Mouse (Mus musculus): ENCODE data around the gene Map7. TPM values are rescaled to one million over a fixed set of nuclear protein-coding genes. Genes with fewer than 3 reads are reported as not detected.

Map7 gene
- total RNA-seq, 1 experiment from 2014 or later = 23.4 TPM

DNA sequence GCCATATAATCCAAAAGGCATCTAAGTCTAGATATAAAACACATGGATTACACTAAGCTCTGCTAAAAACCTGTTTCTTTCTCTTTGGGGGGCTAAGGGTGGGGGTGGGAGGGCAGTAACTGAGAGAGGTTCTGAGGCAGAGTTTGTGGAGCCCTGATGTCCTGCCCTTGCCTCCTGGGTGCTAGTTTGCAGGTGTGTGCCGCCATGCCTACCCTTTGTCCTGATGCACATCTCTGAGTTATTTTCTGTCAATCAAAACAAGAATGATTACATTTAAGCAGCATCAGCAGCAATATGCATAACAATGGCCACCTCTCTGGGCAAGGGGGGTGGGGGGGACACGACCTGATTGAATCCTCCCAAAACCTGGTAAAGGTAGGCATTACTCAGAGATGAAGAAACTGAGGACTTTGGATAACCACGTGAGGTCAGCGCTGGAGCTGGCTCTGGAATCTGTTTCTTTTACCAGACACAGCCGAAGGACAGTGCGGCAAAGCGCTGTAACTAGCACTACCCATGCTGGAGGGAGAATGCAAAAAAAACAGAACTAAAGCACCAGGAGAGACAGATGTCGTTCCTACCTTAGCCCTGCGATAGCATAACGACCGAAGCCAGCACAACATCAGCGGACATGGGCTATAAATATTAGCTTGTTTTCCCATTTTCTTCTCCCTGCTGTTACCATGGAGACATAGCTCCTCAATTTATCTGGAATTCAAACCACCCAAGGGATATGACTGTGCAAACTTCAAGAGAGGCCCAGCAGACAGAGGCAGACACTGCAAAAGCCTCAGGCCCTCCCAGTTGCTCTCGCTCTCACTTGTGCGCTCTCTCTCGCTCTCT, 137.9 kb downstream of the Map7 start:
- DNase-seq = no peak

DNA sequence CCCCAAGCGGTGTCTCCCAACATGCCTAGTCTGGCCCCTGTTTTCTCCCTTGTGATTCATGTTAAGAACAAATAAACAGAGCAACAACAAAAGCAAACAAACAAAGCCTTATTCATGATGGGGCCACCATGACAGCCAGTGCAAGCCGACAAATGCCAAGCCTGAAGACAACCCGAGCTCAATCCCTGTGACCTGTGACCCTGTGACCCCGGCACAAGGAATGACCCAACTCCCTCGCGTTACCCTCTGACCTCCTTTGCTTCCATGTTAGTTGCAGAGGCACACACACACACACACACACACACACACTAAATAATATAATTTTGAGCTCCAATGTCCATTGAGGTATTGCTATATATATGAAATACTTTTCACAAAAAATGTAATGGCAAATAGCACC, 139.1 kb downstream of the Map7 start:
- DNase-seq = no peak

DNA sequence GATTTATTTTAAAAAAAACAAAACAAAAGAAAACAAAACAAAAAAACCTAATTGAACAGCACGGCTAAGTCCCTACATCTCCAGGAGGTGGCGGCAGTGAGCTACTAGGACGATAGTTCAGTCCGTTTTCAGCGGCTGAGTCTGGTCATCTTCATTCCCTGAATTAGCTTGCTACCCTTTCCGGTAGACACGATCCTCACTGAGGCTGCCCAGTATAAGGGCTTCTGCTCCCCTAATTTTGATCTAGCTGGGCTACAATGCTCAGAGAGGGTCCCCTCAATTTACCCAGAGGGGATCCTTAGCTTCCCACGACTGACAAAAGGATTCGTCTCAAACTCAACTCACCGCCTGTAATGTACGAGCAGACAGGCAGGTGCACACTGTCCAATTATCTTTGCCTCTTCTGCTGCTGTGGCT, 142.2 kb downstream of the Map7 start:
- DNase-seq = peak; percentile 85

DNA sequence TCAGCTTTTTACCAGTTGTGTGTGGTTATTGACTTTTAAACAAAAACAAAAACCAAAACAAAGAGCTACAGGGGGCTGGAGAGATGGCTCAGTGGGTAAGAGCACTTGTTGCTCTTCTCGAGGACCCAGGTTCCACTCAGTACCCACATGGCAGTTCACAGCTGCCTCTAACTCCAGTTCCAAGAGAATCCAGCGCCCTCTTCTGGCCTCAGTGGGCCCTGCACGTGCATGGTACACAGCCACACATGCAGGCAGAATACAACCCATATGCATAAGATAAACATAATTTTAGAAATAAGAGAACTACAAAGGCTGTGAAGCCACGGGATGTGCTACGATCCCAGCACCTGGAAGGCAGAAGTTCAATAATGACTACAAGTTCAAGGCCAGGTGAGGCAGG, 147.7 kb downstream of the Map7 start:
- DNase-seq = no peak

DNA sequence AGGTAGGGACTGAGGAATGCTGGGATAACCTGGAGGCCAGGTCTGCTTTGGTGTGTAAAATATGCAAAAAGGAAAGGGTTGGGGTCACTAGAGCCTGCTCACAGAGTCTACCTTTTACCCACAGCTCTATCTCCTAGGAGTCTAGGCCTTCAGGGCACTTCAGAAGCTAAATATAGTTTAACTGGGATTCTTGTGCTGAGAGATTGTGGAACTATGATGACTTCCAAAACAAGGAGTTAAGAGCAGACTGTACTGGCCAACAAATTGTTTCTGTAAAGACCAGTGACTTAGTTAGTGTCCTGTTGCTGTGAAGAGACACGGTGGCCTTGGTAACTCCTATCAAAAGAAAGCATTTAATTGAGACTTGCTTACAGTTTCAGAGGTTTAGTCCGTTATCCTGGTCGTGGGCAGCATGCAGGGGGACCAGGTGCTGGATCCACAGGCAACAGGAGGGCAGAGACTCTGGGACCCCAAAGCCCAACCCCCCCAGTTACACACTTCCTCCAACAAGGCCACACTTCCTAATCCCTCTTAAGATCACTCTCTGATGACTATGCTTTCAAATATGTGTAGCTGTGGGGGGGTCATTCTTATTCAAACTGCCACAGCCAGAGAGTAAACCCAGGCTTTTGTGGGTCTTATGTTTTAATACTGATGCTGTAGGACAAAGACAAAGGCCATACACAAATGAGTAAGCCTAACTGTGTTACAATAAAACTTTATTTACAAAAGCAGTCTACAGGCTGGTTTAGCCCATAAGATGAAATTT, 150.1 kb downstream of the Map7 start:
- no peak for DNase-seq

DNA sequence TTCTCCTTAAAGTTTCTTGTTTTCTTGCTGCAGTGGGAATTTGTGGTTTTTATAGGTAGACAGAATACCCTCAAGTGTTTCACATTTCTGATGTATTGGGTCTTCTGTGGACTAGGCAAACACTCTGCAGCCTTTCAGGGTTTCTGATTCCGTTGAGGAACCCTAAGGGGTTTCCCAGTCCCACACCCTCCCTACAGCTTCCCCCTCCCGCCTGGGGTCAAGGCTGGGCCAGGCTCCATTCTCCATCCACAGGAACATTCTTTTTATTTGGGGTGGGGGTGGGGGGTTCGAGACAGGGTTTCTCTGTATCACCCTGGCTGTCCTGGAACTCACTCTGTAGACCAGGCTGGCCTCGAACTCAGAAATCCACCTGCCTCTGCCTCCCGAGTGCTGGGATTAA, 150.8 kb downstream of the Map7 start:
- DNase-seq = no peak

DNA sequence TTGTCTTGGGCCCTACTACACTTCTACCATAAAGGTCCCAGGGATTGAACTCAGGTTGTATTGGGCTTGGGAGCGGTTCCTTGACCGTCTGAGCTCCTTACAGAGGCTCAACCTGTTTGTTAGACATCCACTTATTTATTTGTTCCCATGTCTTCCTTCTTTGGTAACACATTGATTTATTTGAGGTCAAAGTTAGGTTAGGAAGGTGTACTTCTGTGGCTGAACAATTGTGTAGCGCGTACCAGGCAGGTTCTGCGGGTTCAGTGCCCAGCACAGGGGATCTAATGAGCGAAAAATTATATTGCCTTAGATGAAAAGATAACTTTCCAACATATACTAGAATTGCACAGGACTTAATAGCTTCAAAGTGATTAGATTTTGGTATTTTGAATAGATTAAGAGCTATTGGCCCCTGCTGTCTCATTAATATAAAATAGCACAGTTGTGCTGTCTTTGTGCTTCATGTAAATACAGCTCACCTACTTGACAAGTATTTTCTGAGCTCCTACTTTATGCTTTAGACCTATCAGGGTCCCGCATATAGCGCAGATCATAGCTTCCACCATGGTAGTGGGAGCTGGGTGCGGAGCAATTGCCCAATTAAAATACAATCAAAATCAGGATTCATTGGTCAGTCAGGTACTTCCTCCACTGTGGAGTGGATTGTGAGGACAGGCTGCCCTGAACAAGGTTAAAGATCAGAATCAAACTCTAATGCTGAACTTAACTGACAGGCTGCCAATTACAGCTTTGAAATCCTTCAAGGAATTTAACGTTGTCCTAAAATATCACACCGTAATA, 162.9 kb downstream of the Map7 start:
- no peak for DNase-seq

DNA sequence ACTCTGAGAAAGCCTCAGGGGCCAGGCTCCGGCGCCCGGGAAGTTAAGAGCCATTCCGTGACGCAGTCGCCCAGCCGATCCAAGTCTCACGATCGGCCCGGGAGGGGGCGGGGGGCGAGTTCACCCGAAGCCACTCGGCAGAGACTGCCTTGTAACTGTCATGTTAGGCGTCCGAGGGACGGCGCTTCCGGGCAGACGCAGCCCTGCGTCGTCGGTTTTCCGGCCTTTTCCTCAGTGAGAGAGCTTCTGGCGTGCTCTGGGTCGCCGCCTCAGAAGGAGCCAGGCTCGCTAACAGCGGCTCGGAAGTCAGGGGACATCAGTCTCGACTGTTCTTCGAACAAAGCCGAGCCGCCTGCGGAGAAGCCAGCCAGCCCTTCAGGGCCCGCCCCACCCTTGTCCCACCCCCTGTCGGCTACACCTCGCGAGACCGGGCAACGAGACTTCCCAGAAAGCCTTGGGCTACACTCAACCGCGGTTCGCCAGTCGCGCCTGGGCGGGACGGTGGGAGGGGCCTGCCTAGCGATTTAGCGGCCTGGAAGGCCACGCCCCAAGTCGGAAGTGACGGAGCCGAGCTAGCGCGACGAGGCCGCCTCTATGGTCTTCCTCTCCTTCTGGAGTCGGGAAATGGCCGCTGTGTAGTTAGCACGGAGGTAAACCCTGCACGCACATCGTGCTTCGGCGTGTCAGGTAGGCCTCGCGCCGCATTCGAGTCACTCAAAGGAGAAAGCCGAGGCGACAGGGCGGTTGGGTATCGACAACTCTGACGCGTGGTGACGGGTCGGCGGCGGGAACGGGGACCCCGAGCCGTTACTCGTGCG, 163.9 kb downstream of the Map7 start, which contains the start of gene Bclaf1:
Bclaf1 (plus strand) TSS at position 552 of the 818 bp plus-strand sequence.
- peak; percentile 100 for DNase-seq

DNA sequence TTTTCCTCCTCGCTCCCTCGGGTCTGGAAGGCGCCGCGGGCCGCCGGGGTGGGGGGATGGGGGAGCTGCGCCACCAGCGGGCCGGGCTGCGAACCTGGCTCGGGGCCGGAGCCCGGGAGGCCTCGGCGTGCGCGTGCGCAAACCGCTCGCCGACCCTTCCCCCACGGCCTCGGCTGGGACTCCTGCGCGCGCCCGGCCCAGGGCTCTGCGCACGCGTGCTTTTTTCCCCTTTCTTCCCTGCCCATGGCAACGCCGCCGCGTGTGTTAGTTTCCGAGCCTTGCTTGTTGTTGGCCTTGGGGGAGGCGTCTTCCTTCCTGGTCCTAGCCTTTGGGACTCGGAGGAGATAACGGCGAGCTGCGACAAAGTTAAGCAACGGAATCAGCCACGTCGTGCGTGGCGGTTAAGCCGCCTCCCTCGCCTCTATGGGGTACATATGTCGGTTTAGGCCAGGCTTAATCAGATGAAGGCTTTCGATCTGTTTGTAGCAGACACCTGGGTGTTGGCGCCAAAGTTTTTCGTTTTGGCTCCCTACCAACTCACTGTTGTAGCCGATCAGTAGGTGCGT, 164.5 kb downstream of the Map7 start:
- DNase-seq = peak; percentile 93

DNA sequence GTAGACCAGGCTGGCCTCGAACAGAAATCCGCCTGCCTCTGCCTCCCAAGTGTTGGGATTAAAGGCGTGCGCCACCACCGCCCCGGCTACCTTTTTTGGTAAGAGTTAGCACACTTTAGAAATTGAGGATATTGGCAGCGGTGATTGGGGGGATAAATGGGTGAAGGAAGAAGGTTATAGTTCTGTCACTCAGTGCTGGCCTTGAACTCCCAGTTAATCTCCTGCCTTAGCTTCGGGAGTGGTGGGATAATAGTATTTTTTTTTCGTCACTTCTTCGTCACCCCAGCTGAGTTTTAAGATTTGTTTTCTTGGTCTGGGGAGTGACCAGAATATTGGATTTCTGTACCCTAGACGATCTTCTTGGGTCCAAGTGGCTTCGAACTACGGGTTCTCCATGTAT, 165.2 kb downstream of the Map7 start:
- DNase-seq = no peak

DNA sequence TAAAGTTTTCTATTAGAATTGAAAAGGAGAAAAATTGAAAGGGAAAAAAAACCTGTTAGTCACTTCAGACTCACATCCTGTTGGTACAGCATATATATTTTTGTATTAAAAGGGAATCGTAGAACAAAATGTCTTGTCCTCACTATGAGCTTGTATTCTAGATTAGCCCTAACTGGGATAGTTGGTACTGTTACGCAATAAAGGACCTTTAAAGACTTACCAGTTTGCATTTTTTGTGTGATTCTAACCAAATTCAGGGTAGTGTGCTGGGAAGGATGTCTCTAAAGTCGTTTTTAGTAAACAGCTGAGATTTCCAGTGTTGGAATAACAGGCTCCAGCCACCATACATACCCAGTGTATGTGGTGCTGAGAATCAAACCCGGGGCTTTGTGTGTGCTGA, 165.7 kb downstream of the Map7 start:
- DNase-seq = no peak

DNA sequence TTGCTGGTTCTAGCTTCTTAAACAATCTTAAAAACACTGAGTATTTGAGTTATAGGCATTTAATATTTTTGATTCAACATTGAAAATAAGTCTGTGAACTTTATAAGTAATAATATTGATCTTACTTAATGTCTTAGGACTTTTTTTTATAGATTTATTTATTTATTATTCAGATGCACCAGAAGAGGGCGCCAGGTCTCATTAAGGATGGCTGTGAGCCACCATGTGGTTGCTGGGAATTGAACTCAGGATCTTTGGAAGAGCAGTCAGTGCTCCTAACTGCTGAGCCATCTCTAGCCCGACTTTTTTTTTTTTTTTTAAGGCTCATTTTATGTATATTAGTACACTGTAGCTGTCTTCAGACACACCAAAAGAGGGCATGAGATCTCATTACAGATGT, 166.5 kb downstream of the Map7 start:
- no peak for DNase-seq

DNA sequence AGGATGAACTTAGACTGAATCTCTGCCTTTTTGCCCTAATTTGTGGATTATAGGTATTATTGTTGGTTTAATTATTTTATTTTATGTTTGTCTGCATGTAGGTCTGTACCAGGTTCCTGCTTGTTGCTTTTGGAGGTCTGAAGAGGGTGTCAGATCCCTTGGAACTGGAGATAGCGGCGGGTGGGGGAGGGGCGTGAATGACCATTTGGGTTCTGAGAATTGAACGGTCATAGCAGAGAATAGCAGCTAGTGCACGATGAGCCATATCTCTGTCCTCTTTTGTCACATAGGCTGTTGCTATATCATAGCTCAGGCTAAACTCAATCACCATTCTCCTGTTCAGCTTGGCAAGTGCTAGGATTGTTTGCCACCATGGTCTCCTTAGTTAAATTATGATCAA, 169.2 kb downstream of the Map7 start:
- no peak for DNase-seq

DNA sequence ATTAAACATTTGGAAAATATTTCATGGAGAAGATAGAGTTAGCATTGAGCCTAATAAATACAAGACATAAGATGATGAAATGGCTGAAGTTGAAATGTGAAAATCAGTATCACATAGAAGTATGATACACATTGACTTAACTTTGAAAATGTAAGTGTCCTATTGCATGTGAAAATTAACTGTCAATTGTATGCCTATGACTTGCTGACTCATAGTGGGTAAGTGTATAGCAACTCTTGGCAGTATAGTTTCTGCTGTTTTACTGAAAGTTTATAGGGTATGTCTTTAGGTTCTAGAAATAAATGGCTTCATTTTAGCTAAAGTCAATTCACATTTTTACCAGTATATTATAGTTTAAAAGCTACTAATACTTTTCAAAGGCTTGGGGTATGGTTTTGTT, 178.0 kb downstream of the Map7 start:
- DNase-seq = no peak

Small RNA genes within 50 kb of the gene (microRNA-seq; reads per million reads assigned to microRNA genes)
- gene Mir6413 = 0 reads per million in 2 experiments

Other genes with a start within 250 kb of the Map7 start
- gene Pex7, start 240.8 kb upstream of the Map7 start, total RNA-seq (2021) = 47.3 and 57.8 TPM in 2 replicates
- 20.3 and 22.9 TPM in 2 replicates for gene Map3k5, start 214.0 kb upstream of the Map7 start, total RNA-seq (2021)
- 125 and 137 TPM in 2 replicates for gene Bclaf1, start 164.0 kb downstream of the Map7 start, total RNA-seq (2021)
- 1.1 and 1.7 TPM in 2 replicates for gene Mtfr2, start 199.3 kb downstream of the Map7 start, total RNA-seq (2021)